Mouse (Mus musculus) ovary, postnatal 10 days (tissue): ENCODE results near the gene Dok7.

Experiments
- DNase-seq: peaks from one replicate; pipeline ENCODE4 v3.0.0; 2022; ENCODE audit warnings: low spot score

The Dok7 gene

DNA sequence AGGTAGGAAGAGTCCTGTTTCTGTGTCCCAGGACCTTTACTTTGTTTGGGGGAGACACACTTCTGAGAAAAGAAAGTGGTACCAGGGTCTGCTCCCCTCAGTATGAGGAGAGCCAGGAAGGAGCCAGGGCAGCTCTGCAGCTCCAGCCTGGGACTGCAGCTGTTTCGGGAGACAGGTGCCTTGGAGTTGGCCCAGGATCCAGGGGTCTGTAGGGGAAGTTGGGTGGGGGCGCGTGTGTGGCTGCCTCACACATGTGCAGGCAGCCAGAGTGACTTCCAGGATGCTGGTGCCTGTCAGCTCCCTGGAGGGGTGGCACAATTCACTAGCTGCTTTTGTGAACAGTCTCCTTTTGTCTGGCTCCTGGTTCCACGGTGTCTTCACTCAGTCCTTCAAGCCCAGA is 1.0 kb downstream of the Dok7 start:
- no peak for DNase-seq

DNA sequence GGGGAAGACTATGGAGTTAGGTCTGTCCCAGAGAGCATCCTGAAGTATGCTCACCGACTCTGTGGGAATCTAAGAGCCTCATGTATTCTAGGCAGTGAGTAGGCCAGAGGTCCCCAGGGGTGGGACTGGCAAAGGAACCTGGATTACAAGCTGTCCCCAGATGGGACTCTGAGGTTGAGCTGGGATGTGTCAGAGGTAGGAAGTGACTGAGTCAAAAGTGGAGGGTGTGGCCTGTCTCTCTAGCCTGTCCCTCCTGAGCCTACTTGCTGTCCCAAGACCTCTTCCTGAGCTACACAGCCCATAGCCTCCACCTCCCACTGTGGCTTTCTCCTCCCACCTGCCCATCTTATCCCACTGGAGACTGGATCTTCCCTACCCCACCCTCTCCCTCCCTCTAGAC is 1.6 kb downstream of the Dok7 start:
- DNase-seq = no peak

DNA sequence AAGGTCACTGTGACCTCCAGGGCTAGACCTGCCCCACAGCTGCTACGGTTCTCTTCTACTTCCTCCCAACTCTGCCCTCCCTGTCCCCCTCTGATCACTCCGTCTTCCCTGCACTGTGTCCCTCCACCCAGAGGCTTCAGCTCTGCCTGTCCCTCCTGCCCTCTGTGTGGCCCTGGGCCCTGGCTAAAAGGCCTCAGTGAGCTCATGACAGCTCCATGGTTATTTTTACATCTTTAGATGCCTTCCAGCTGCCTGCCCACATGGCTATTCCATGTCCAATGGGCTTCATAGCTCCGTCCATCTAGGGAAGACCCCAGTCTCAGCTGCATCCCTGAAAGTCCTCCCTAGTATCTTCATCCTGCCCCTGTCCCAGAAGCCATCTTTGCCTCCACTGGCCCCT is 3.5 kb downstream of the Dok7 start:
- DNase-seq = no peak

DNA sequence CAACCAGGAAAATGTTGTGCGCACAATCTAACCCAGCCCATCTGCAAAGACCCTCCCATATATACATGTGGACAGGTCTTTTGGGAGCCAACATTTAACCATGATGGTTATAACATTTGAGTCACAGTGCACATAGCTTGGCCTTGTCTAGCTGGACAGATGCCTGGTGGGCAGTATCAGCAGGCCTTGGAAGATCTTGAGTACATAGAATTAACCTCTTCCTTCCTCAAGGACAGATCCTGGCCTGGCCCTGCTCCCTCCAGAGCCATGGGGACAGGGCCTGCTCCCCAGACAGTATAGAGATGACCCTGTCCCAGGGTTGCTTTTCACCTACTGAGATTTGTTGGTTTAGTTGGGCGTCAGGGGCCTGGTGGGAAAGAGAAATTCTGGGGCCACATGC is 13.3 kb downstream of the Dok7 start:
- no peak for DNase-seq

DNA sequence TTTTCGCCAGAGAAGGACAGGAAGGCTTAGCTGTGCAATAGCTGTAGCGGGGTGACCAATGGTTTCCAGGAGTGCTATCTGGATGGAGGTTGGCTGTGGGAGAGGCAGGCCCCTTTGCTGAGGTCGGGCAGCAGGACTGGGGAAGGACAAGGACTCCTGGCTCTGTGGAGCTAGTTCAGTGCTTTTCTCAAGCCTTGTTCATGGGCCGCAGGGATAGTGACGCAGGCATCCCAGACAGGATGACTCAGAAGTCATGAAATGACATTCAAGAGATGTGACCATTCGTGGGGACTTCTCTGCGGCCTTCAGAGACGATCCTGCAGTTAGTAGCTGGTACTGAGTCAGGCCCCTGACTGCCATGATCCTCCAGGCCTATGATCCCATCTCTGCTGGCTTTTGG is 13.7 kb downstream of the Dok7 start:
- no peak for DNase-seq

DNA sequence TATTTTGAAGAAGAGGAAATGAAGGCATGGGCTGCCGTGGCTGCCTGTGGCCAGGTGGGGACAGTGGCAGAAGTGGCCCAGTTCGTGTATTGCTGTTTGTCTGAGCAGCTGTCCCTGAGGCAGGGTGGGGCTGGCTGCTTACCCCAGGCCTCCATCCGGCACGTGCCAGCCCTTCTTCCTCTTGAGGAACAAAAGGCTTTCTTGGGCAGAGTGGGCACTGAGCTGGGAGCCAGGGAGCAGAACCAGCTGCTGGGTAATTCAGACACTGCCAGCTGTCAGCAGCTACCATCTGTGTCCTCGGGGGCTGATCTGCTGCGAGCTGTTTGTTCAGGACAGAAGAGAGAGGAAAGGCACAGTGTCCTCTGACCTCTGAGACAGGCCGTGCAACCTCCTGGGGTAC is 14.4 kb downstream of the Dok7 start:
- no peak for DNase-seq

DNA sequence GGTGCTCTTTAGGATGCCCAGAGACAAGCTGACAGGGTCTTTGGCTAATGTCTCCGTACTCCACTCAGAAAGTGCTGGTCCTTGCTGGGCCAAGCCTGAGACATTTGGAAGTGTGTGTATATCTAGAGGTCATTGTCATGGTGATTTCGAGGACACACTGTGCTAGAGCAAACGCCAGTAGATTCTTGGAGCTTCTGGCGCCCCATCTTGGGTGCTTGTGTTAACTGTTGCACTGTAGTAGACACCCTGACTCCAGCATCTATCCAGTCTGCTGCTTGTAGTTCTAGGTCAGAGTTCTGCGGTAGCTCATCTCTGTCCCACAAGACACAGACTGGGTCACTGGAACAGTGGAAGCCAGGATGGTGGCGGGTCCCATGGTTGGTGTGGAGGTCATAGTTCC is 15.3 kb downstream of the Dok7 start:
- no peak for DNase-seq

DNA sequence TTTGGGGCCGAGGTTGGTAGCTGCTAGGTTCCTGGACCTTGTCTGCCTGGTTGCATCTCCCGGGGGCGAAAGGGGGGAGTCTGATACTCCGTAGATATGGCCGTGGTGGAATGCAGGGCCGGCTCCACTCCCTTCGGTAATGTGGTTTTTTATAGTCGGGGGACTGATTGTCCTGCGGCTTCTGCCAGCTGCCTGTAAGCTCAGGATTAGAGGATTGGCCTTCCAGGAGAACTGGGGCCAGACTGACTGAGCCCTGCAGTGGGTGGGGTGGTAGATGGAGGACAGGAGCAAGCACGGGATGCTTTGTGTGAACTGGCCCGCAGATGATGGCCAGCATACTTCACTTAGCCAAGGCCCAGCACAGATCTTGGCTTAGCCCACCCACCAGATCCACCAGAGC is 16.7 kb downstream of the Dok7 start:
- no peak for DNase-seq

DNA sequence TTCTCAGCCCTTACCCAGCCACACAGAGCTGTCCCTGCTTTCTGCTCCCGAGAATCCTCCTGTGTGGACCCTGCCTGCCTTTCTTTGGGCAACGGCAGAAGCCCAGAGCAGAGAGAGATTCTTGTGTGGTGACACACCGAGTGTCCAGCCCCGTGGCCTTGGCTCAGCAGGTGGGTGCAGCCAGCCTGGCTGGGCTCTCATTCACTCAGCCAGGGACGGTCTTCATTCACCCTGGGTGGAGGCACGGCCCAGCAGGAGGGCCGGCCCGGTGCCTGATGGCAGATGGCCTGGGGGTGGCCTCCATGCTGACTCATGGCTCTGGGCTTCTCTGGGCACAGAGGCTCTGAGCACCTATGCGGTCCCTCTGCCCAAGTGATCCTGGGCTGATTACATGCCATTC is 17.4 kb downstream of the Dok7 start:
- DNase-seq = no peak

DNA sequence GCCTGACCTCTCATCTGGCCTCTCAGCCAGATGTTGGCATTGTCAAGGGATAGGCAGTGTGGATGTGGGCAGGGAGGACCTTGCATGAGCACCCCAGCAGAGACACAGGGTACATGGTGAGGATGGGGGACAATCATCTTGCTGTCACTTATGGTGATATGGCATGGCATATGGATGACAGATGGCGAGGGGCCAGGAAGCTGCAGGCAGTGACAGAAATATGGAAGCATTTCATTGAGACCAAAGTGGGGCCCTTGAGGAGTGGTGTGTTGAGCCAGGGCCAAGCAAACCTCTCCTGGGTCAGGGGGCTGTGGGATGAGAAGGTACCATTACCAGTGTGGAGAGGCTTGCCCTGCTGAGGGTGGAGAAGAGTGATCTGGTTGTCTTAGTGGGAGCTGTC is 19.8 kb downstream of the Dok7 start:
- no peak for DNase-seq

DNA sequence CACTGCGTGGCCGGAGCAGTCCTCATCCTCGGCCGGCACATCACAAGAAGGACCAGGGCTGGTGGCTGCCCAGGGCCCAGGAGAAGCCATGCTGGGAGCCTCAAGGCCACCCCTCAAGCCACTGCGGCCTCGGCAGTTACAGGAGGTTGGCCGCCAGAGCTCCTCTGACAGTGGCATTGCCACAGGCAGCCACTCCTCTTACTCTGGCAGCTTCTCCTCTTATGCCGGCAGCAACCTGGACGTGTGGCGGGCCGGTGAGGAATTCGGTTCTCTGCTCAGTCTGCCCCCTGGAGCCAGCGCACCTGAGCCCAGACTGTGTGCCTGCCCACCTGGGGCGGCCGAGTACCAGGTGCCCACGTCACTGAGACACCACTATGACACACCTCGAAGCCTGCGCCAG is 22.5 kb downstream of the Dok7 start:
- no peak for DNase-seq

DNA sequence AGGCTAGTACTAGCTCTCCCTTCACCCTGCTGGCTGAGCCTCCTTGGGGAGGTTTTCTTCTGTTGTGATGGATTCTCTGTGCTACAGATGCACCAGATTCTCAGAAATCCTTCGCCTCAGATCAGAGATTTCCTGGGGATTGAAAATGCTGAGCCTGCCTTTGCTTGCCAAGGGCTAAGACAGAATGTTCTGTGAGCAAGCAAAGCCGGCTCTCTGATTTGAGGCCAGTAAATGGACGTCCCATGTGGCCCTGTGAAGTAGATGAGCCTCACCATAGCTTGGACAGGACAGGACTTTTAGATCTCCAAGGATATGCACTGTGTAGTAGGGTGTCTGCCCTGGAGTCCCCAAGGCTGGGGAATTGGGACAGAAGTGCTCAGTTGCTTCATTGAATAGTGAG is 28.3 kb downstream of the Dok7 start:
- DNase-seq = no peak

DNA sequence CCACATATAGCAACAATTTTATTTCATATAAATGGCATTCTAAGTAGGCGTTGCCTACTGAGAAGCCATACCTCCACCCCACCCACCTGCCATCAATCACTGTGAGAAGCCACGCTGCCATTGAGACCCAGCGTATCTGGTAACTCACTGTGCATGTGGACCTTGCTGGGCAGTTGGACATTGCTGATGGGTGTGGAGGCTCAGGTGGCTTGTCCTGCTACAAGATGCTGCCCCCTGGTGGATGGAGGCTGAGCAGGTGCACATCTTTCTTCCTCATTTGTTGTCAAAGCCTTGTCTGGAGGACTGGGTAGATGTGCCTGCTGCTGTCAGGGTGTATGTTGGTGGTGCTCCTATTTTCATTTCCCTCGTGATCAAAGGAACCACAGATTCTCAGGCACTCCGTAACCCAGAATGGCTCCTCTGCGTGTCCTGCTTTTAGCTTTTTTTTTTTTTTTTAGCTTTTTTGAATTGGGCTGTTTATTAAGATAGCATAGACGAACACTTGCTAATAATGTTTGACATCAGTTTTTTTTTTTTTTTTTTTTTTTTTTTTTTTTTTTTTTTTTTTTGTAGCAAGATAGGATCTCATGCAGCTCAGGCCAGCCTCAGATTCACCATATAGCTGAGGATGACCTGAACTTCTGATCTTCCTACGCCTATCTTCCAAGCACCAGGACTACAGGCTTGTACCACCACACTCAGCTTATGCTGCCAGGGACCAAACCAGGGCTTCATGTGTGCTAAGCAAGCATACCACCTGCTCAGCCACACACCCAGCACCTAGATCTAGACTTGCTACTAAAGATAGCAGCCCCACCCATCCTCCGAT is 32.4 kb downstream of the Dok7 start:
- DNase-seq = peak; percentile 27

DNA sequence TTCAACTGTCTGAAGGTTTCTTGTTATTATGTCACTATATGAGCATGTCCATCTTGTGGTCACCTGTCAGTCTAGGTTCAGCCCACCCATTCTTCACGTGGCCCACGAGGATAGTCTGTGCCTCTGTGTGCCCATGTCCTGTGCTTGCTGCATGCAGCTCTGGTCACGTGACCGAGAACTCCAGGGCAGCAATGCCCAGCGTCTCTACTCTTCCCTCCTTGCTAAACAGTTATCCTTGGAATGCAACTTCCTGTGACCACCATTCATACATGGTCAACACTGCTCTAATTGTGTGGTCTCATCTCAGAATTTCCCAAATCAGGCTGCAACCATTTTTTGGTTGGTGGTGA is 33.0 kb downstream of the Dok7 start:
- no peak for DNase-seq

DNA sequence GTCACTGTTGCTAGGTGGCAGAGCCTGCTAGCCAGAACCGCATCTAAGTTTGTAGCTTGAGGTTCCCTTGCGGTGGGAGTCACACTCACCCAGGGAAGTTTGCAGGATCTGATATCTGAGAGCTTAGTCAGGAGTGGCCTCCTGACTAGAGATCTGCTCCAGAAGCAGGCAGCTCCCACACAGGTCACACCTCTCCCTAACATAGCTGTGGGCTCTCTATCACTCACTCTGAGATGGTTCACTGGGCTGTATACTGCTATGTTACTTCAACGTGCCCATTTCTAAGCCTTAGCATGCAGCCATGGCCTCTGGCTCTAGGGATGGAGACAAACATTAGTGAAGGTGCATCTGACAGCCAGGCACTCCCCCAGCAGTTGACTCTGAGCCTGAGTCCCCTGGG is 35.1 kb downstream of the Dok7 start:
- no peak for DNase-seq

DNA sequence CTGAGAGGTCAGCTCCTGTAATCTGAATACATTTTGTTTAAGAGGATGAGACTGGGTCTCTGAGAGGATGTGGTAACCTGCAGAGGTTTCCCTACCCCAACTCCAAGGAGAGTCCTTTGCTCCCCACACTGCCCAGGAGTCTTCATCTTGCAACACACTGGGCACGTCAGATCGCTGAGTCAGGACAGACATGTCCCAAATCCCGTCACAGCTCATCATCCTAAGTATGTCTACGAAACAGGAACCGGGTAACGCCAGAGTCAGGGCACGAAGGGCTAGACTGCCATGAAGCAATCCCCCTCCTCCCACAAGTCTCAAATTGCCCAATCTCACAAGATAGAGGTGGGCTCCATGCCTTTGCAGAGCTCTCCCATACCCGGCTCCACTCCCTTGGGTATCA is 46.5 kb downstream of the Dok7 start:
- no peak for DNase-seq

DNA sequence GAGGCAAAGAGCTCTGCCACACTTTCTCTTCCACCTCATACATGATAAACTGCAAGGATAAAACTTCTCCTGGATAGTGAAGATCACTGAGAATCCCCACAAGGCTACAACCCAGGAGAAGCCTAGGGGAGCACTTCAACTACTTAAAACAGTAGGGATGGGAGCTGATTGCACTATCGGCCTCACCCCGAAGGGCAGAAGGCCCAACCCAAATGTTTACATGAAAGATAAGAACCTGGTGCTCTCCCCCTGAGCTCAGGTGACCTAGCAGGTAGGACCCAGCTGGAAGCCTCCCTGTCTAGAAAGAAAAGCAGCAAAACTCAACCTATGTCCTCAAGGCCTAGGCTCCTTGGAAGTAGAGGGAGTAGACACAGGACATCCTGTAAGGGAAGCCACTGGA is 47.0 kb downstream of the Dok7 start:
- DNase-seq = no peak

DNA sequence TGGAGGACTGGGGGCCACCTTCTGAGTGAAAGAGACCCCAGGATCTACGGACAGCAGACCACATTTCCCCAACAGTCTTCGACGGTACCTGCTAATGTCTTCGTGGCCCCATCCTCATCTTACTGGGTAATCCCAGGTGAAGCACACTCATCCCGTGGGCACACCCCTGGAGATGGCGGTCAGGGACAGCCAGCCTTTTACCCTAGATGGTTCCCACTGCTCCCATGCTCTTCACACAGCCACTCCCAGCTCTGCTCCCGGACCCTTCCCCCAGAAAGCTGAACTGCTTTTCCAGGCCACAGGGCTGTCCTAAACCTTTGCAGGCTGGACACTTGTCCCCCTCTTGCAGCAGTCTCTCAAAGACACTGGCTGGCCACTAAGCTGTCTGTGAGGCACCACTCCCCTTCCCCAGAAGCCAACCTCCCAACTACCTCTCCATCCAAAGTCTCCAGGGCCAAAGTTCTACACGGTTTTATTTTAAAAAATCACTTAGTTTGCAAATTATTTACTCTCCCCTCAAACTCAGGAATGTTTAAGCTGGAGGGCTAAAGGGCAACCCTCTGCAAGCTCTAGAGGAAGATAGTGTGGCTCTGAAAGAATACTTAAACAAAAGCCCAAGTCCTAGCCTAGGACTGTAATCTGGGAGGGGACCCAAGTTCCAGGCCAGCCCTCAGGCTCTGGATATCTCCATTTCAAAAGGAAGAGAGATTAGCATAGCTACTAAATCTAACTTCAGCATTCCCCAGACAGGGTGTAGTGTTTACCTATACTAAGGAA is 47.8 kb downstream of the Dok7 start:
- no peak for DNase-seq

DNA sequence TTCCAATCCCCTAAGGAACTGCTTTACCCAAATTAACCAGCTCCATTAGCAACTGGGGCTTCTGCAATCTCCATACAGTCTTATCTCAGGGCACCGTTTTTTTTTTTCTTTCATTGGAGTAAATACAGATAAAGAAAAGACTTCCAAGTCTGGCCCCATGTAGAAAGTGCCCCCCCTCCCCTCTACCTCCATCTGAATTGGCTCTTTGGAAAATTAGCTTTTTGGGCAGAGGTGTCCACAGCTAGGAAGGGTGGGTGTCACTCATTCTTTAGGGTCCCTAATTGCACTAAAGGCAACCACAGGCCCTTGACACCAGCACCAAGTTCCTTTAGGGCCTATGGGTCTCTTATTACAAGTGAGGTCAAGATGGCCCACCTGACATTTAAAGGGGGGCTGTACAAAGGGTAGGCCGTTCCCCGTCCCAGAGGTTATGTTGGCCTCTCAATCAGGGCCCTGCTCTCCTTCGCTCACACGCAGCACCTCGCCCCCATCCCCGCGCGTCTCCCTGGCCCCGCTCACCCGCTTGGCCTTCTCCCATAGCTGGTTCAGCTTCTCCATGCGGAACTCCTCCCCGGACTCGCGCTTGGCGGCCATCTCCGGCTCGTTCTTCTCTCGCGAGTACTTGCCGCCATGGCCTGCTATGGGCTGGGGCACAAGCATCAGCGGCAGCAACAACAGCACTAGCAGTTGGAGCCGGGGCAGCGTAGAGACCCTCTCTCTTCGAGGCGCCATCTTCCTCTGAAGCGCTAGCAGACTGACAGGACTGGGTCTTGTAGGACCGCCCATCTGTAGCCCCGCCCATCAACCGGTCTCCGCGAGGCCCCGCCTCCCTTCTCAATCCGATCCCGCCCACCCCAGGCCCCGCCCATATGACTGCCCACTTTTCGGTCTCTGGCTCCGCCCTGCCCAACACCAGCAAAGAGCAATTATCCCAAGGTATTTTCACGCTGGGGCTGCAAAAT is 48.7 kb downstream of the Dok7 start, which contains the start of gene Lrpap1:
TSS of gene Lrpap1 (minus strand) at position 807 of the 962 bp plus-strand sequence.
- peak; percentile 76 for DNase-seq

DNA sequence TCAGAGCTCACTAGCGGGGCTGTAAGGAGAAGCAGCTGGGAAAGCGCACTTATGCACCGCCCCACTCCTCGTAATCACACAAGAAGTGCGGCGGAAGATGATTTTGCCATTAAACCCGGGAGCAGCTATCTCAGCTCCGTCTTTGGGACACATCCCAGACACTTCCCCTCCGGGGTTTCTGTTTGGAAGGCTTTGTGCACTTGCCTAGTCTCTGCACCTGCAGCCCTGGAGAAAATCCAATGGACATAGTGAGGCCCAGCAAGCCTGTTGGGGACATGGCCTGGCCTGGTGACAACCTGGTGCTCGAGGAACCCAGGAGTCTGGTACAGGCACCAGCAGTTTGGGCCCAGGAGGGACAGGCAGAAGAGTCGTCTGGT is 49.3 kb downstream of the Dok7 start:
- DNase-seq = no peak

DNA sequence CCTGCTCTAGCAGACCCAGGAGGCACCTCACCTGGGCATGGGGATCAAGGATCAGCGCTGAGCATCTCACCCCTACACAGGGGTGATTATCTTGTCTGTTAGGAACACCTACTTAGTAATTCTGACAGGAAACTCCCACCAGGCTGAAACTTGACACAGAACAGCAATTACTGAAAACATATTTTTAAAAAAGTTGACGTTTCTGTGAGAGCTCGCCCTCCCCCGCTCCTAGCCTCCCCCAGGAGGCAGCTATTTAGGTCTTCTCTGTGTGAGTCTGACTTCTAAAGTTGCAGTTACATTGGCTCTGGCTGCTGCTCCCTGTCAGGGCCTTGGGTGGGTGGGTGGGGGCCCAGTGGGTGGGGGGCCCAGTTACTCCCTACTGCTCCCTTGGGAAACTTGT is 55.9 kb downstream of the Dok7 start:
- no peak for DNase-seq

DNA sequence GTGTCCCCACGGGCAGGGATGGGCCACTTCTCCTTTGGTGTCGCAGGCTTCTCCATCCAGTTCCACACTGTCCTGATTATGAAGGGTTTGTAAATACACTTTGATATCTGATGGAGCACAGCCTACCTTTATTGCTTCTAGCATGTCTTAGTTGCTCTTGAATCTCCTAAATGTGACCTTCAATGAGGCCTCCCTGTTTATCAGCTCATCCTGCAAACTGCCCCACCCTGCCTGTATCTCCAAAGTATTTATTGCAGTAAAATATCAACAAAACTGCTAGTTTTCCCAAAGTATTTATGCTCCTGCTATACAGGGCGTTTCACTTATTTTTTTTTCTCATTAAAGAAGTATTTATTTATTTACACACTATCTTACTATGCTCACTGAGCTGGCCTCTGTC is 59.4 kb downstream of the Dok7 start:
- DNase-seq = no peak

DNA sequence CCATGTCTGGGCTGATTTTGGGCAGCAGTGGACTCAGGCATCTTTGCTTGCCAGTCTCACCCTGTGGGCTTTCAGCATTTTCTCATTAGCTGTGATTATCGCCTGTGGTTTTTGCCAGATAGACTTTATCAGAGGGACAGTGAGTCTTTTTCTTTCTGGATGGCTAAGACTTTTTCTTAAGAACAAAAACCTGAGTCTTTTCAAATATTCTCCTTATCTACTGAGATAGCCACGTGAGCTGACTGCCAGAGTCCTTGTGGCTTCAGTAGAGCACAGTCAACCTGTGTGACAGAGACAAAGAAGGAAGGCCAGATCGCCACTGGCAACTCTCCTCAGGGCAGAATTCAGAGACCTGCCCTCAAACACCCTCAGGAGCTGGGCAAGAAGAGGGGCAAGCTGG is 61.1 kb downstream of the Dok7 start:
- no peak for DNase-seq
